Mouse (Mus musculus): ENCODE data around the gene 1110002E22Rik.

Gene 1110002E22Rik

DNA sequence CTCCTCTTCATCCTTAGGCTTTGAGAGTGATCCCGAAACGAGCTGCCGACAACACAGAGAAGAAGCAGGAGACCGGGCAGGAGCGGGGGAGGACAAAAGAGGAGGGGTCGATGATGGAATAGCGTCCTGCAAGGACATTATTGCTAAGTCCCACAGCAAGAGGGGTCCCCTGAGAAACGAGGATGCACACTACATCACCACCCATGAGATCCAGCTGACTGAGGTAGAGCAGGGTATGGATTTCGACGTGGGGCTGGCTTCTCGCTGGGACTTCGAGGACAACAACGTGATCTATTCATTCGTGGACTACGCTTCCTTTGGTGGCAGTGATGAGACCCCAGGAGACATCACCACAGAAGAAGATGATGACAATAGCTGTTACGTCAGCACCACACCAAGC, 1.1 kb downstream of the 1110002E22Rik start:
- no peak for DNase-seq

DNA sequence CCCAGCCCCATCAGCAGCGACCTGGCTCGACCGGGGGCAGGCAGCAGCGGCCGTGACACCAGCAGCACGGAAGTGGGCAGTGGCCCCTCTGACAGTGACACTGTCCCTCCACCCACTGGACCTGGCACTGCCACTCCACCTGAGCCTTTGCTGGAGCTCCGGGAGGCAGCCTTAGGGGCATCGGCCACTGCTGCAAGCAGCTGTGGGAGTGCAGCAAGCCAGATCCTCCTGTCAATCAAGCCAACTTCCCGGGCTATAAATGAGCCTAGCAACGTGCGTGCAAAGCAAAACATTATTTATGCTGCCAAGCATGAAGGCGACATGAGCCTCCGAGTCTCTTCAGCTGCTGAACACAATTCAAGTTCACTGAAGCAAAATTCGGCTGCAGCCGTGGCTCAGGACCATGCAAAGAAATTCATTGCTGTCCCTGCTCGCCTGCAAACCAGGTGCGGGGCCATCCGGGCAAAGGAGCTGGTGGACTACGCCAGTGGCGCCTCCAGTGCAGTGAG, 1.6 kb downstream of the 1110002E22Rik start:
- no peak for DNase-seq

DNA sequence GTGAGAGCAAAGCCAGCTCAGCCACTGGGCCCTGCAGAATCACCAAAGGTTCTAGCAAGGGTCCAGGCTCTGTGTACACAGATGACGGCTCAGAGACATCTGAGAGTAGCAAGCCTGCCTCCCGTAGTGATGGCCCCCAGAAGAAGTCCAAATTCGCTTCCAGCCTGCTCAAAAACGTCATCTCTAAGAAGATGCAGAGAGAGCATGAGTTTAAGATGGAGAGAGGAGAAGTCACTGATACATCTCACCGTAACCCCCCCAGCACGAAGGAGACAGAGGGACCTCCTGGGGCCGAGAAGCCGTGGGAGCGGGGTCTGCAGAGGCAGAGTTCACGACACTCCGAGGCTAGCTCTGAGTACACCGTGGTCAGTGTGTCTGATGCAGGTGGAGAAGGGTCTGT, 2.4 kb downstream of the 1110002E22Rik start, which contains the start of gene Gm5105:
Gm5105 (minus strand) TSS at position 101 of the 400 bp plus-strand sequence.
- no peak for DNase-seq

DNA sequence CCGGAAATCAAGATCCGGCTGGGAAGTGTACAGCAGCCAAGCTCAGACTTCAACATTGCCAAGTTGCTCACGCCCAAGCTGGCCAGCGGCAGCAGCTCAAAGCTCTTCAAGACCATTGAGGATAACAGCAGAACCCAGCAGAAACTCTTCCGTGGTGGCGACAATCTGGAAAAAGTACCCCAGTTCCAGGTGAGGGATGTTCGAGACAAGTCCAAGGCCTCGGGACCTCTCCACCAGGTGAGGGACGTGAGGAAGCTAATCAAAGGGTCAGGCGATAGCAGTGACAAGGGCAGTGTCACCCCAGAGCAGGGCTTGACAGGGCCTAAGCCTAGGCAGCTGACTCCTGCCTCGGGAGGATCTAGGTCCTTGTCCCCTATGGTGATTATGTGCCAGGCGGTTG, 3.3 kb downstream of the 1110002E22Rik start:
- DNase-seq: no peak

DNA sequence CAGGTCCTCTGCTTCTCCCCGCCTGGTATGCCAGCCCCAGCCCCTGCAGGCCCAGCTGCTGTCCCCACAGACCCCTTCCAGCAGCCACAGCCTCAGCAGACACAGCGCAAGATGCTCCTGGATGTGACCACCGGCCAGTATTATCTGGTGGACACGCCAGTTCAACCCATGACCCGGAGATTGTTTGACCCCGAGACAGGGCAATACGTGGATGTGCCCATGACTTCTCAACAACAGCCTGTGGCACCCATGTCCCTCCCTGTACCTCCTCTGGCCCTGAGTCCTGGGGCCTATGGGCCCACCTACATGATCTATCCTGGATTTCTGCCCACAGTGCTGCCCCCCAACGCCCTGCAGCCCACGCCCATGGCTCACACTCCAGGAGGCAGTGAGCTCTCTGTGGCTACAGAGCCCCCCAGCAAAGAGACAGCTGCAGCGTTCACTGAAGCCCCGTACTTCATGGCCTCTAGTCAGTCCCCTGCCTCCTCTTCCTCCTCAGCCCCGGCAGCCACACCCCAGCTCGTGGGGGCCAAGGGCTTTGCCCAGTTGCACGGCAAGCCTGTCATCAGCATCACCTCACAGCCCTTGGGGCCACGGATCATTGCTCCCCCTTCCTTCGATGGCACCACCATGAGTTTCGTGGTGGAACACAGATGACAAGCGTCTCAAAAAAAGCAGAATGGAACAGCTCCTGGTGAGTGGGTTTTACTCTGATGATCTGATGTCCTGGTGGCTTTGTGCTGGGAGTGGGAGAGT, 5.1 kb downstream of the 1110002E22Rik start:
- no peak for DNase-seq

DNA sequence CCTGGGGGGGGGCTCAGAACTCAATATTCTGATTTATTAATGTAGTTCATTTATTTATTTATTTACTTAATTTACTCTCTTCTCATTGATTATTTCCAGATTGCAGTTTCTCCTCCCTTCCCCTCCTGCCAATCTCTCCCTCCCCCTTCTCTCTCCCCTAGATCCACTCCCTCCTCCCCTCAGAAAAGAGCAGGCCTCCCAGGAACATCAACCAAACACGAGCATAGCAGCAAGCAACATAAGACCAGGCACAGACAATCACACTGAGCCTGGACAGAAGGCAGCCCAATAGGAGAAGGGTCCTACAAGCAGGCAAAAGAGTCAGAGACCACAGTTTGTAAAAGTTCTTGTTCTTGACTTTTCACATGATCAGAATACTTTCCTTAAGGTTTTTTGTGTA, 6.2 kb downstream of the 1110002E22Rik start:
- no peak for DNase-seq

DNA sequence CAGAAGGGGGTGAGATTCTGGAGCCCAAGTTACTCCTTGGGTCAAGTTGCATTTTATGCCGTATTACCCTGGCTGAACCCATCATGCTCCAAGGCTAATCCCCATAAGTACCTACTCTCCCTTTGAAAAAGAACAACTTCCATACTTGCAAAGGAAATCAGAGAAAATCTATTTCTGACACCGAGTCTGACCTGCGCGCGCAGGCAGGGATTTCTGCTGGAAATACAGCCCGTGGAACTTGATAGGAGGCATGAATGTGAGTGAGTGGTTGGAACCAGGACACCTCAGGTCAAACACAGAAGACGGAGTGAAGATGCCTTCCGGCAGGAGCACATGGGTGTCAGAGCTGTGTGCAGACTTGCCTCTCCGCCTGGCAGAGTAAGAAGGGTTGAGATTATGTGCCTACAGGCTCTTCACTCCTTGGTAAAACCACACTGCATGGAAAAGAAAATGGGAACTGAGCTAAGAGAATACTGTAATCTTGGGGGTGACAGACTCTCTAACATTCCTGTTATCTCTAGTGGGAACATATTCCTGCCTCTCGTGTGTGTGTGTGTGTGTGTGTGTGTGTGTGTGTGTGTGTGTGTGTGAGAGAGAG, 6.7 kb downstream of the 1110002E22Rik start:
- DNase-seq: no peak

DNA sequence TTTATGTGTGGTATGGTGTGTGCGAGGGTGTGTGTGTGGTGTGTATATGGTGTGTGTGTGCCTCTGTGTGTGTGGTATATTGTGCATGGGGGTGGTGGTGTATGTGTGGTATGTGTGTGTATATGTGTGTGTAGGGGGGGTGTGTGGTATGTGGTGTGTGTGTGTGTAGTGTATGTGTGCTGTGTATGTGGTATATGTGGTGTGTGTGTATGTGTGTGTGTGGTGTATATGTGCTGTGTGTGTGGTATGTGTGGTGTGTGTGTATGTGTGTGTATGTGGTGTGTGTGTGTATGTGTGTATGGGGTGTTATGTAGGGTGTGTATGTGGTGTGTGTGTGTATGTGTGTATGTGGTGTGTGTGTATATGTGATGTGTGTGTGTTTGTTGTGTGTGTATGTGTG, 9.4 kb downstream of the 1110002E22Rik start:
- DNase-seq: no peak

DNA sequence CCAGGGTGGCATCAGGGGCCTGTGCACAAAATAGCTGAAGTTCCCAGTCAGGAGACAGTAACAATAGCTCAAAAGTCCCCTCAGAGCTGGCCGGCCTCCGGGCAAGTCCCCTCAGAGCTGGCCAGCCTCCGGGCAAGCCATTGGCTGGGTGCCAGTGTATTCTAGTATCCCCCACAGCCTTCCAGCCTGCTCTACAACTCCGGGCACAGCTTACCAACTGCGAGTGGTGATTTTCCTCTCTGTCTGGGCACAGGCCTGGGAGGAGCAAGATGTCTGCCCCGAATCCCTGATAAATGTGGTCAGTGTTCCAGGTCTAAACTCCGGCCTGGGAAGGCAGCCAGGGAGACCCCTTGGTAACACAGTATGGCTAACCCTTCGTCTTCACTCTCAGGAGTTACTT, 10.4 kb downstream of the 1110002E22Rik start:
- no peak for DNase-seq

DNA sequence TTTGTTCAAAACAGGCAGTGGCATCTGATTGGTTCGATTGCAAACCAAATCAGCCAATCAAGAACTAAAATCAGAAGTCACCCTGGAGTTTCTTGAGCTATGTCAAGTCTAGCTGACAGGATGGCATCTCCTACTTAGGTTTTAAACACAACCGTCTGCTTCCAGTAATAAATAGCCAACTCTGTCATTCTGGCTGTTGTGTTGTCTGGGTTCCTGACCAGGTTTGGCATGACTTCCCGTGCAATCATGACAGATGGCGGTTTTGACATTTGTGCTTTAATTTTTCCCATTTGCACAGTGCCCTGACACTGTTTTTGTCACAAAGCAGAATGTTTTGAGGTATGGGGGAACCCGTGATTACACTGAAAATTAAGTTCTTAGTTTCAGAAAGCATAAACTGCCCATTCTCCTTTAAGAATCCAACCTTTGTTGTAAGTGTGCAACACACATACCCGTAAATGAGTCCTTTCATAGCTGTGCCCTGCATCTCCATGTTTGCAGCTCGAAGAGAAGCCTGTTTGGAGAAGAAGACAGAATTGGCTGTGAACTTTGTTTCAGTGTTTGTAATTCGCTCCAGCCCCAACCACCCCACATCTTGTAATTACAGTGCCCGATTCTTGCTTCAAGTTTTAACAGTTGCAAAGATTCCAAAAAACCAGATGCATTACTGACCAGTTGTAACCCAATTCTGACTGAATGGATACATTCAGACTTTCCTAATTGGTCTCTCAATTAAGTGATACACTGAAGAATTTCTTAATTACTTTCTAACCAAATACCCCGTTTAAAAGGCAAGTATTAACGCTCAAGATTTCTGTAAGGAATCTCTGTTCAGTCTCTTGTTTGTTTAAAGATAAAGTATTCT, 12.9 kb downstream of the 1110002E22Rik start:
- DNase-seq: no peak

DNA sequence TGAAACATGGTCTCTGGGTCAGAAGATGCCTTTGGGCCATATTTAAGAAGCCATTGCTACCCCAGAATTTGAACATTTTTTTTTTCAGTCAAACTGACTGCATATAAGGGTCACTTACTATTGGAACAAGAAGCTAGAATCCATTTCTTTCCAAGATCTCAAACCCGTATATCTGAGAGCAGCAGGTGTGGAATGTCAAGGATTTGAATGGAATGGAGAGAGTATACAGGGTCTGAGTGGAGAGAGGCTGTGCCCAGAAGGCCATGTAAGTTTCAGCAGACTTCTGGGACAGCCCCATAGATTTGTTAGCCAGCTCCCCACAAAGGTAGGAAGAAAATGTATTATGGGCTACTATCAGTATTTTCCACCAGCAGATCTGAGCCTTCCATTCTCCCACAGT, 13.8 kb downstream of the 1110002E22Rik start:
- DNase-seq: no peak

DNA sequence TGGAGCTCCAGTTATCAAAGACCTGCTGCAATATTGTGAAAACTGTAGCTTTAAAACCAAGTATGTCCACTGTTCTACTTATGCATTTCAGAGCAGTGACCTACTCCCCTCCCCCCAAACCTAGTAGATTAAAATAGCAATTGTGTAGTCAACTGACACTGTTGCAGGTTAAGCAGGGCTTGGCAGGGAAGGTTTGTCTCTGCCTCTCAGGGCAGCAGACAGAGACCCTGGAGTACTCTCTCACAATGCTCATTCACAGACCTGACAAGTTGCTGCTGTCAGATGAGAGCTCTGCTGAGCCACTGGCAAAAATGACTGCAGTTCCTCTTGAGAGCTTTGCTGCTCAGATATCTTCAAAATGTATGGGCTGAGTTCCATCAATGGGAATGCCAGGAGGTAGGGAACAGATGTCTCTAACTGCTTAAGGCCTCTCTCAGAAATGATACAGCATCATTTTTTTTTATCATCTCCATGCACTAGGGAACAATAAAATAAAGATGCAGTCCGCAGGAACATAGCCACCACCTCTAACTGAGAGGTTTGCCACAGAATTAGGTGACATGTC, 18.3 kb downstream of the 1110002E22Rik start:
- no peak for DNase-seq

DNA sequence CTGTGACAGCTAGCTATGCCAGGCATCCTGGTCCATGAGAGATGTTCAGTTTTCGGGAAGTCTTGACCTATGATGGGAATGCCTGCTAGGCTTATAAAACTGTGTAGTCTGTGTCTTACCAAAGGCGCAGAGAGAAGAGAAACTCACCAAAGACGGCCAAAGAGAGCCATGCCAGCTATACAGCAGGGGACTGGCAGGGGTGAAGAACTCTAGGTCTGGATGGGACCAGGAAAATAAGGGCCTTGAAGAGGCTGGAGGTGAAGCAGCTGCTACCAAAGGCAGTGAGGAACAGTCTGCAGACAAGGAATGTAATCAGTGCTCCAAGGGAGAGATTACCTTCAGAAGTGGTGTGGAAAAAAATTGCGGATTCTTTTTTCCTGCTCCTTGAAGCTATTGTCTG, 19.0 kb downstream of the 1110002E22Rik start:
- DNase-seq: no peak

DNA sequence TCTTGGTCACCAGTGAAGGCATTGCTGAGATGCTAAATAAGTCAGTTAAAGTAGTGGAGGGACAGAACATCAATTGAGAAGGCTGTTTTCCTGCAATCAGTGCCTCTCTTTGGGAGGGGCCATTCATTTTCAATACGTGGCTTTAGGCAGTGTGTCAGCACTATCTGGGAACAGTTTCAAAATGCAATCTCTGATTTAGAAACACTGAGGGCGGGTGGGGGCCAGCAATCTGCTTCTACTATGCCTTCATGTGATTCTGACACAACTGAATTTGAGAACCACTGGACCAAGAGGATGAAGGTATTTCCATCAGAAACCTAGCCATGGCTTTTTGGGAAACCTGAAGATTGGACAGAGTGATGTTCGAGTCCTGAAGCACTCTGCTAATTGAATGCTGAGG, 30.4 kb downstream of the 1110002E22Rik start:
- DNase-seq: no peak

DNA sequence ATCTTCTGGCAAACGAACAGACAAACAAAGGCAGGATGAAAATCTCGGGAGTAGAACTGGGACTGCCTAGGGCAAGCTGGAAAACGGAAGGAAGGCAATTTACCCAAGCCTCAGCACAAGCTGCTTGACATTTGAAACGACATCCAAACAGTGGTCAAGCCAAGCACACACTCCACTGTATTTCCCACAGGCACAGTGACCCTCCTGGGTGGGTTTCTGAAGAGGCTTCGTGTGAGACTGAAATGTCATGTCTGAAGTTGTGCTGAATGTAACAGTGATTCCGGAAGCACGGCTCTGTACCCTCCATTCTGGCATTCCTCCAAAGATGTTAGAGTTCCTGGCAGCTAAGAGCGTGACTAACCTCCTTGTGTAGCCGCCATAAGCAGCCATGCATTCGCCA, 30.9 kb downstream of the 1110002E22Rik start:
- DNase-seq: peak in 1 of 2 experiments; percentile 8

DNA sequence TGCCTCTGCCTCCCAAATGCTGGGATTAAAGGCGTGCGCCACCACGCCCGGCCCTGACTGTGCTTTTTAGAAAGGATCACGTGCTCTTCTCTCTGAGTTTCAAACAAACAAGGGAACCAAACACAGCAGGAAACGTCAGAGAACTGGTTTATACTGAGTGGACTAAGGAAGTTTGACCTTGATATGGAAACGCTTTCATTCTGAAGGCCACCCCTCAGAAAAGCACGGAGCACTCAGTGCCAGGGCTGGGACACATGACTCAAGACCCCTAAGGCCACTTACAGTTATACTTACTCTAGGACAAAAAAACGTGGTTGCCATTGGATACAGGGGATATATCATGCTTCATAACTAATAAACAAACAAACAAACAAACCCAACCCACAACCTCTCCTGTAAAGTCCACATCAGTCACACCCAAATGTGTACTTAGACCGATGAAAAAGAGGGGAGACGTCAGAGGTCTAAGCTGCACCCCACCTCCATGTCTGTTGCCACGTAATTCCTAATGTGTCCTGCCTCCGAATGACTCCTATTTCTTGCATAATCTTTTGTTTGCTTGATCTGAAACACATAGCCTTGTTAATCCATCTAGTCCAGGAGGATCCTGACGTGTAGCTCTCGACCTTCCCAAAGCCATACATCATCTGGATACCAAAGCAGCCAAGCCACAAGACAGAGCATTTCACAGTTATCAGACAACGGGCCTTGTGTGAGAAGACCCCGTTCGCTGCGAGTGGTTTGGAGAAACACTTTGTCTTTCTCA, 31.6 kb downstream of the 1110002E22Rik start:
- no peak for DNase-seq

DNA sequence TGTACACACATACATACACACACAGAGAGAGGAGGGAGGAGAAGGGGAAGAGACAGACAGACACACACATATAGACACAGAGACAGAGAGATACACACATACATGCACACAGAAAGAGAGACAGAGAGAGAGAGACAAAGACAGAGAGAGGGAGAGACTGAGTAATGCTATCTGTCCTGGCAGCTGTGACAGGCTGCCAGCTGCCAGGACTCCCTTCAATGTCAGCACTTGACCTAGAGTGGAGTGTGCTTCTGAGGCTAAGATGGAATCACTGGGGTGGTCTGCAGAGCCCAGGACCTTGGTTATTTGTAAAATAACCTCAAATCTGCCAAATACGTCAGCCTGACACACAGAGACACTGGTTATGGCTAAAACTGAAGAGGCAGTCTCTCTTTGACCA, 32.9 kb downstream of the 1110002E22Rik start:
- DNase-seq: no peak

DNA sequence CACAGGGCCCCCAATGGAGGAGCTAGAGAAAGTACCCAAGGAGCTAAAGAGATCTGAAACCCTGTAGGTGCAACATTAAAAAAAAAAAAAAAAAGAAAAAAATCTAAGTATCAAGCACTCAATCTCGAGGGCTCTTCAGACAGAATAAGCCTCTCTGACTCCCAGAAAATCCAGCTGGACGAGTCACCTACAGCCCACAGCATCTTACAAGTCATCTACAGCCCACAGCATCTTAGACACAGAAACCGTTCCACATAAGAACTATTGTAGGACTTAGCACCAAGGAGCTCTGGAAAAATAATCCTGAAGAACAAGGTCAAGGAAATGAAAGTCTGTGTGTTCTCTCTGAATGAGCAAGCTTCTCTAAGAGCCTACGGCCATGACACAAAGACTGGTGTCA, 37.1 kb downstream of the 1110002E22Rik start:
- no peak for DNase-seq

DNA sequence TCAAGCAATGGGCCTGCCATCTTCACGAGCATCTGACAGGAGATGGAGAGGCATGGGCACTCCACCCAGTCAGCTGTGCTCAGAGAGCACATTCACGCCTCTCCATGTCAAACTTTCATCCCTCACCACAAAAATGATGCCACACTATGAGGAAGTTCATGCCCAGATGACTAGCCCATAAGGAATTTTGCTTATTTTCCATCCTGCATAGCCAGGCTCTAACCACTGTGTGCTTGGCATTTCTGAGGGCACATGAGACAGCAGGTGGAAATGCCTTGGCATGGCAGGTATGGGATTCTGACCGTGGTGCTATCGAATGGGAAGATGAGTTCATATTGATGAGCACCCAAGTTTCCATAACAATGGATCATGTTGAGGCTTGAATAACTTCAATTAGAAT, 38.8 kb downstream of the 1110002E22Rik start:
- no peak for DNase-seq

DNA sequence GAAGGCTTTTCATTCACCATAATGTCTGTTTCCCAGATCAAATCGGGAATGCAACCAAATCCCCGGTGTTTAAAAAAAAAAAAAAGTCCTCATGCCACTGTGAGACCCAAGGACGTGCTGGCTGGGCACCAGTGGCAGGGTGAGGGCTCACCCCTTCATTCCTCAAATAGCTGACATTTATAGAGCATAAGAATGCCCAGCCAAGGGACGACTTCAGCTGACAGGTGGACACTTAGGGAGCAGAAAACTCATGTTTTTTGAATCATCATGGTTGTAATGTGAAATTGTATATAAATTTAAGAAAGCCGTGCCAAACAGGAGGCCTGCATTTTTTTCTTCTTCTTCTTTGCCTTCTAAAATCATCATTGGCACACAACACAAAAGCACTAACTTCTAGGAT, 40.2 kb downstream of the 1110002E22Rik start:
- DNase-seq: no peak

DNA sequence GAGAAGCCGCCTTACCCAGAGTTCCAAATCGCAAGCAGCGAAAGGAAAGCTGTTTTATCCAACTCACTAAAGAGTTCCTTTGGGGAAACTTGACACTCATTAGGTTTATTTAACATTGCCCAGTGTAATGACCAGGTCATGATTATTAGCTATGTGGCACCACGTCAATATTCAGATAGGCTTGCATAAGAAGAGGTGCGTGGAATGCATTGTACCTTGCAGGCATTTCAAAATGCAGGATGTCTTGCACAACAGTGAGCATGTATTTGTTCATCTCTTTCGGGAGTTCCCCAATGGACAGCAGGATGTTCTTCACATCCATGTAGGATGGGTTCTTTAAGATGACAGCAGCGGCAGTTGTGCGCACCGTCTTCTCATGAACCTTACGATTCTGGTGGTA, 42.0 kb downstream of the 1110002E22Rik start:
- no peak for DNase-seq
